In genomic region chr15:38398852-38399251, GRCm38 (mm10) we compare ENCODE assay signal across 18 mouse cellular contexts.
A peak's percentile ranks its signal among the peaks of the same experiment; 100 is the strongest.
DNase-seq lines count a peak whose midpoint lies in the region; ATAC-seq and TF ChIP-seq lines count a peak whose summit lies in the region.
"Had no signal": no experiment of that assay in that cellular context is flagged by ENCODE, and none has a peak within 500 bp of the region (broad histone marks: within the 10 kb centered on the region; RNA-seq: fewer than 3 reads in every experiment).

No protein-coding gene starts in this region.

- no peaks in the 10 kb centered on the region for H3K9me3 ChIP-seq in kidney, embryonic 15.5 days (replicated peaks)
- H3K9me3 ChIP-seq in stomach, postnatal 0 days (ENCODE audit: control insufficient read depth, low read length) = no peaks in the 10 kb centered on the region
- no peaks in the 10 kb centered on the region for H3K9me3 ChIP-seq in hindbrain, embryonic 11.5 days (ENCODE audit: control insufficient read depth, low read length)
- H3K9me3 ChIP-seq: embryonic facial prominence, embryonic 13.5 days; forebrain, embryonic 10.5 days; heart, embryonic 12.5 days had no signal

- no peak overlapping the region for H3K27ac ChIP-seq in kidney, embryonic 15.5 days
- peak overlapping the region; percentile 30; the same call in 1 of the 2 replicates for H3K27ac ChIP-seq in stomach, postnatal 0 days (replicated peaks)
- H3K27ac ChIP-seq in hindbrain, embryonic 11.5 days (ENCODE audit: low read depth, low read length) = no peak overlapping the region
- H3K27ac ChIP-seq: embryonic facial prominence, embryonic 13.5 days; forebrain, embryonic 10.5 days had no signal

- no peak for ATAC-seq in kidney, embryonic 15.5 days (replicated peaks; ENCODE audit: low FRiP score)
- ATAC-seq in stomach, postnatal 0 days (ENCODE audit: low FRiP score, low TSS enrichment) = peak; percentile 92
- ATAC-seq in hindbrain, embryonic 11.5 days (ENCODE audit: low FRiP score) = no peak

- no peaks in the 10 kb centered on the region for H3K4me1 ChIP-seq in kidney, embryonic 15.5 days
- no peaks in the 10 kb centered on the region; the same call in 1 of the 2 replicates for H3K4me1 ChIP-seq in stomach, postnatal 0 days (replicated peaks; ENCODE audit: control insufficient read depth, insufficient read depth)
- no peaks in the 10 kb centered on the region for H3K4me1 ChIP-seq in hindbrain, embryonic 11.5 days (replicated peaks; ENCODE audit: control insufficient read depth, insufficient read depth, low read length)
- H3K4me1 ChIP-seq: embryonic facial prominence, embryonic 13.5 days had no signal

- no peaks in the 10 kb centered on the region for H3K36me3 ChIP-seq in kidney, embryonic 15.5 days
- no peaks in the 10 kb centered on the region for H3K36me3 ChIP-seq in stomach, postnatal 0 days (ENCODE audit: control insufficient read depth, insufficient read depth, low read length)
- no peaks in the 10 kb centered on the region for H3K36me3 ChIP-seq in hindbrain, embryonic 11.5 days (ENCODE audit: control insufficient read depth, insufficient read depth, low read length)
- H3K36me3 ChIP-seq: embryonic facial prominence, embryonic 13.5 days; forebrain, embryonic 10.5 days; heart, embryonic 12.5 days had no signal

- no peak overlapping the region for H3K4me2 ChIP-seq in kidney, embryonic 15.5 days
- no peak overlapping the region for H3K4me2 ChIP-seq in stomach, postnatal 0 days (replicated peaks; ENCODE audit: low read depth)
- no peak overlapping the region for H3K4me2 ChIP-seq in hindbrain, embryonic 11.5 days (replicated peaks; ENCODE audit: low read depth, low read length)
- H3K4me2 ChIP-seq: embryonic facial prominence, embryonic 13.5 days; heart, embryonic 12.5 days; lung, embryonic 14.5 days; midbrain, embryonic 11.5 days had no signal

- TF ChIP-seq CTCF in stomach, postnatal 0 days (IDR thresholded peaks at IDR 0.05; ENCODE audit: low read depth) = no peak

- TF ChIP-seq EP300 in stomach, postnatal 0 days (optimal IDR thresholded peaks at IDR 0.05) = no peak

- H3K9ac ChIP-seq in kidney, embryonic 15.5 days = no peak overlapping the region
- H3K9ac ChIP-seq in stomach, postnatal 0 days (ENCODE audit: low read length) = no peak overlapping the region
- no peak overlapping the region for H3K9ac ChIP-seq in hindbrain, embryonic 11.5 days (ENCODE audit: low read depth, low read length)
- H3K9ac ChIP-seq: embryonic facial prominence, embryonic 13.5 days; heart, embryonic 12.5 days; lung, embryonic 14.5 days had no signal

- DNase-seq in kidney, adult 8-10 months = peak; percentile 44 to 62
- DNase-seq in kidney, postnatal 25 days = peak; percentile 63 to 79
- DNase-seq in lung, postnatal 14 days = peak; percentile 71
- peak; percentile 79 for DNase-seq in stomach, postnatal 0 days (ENCODE audit: low spot score)
- DNase-seq in hindbrain, embryonic 11.5 days (ENCODE audit: low spot score) = no peak
- DNase-seq in spleen, postnatal 14 days (ENCODE audit: low spot score in 2 of 2) = no peak
- DNase-seq: cerebellum, adult 11 months; gastrocnemius, postnatal 36 days; heart, postnatal 4 days; liver; lung, embryonic 14.5 days; right cerebral cortex, postnatal 14 days had no signal

- 68% methylated on average over 4 of the region's 4 CpGs for WGBS in kidney, embryonic 15.5 days
- 47% methylated on average over 4 of the region's 4 CpGs for WGBS in stomach, postnatal 0 days
- 86% methylated on average over 4 of the region's 4 CpGs for WGBS in hindbrain, embryonic 11.5 days

- no peaks in the 10 kb centered on the region for H3K27me3 ChIP-seq in kidney, embryonic 15.5 days
- no peaks in the 10 kb centered on the region for H3K27me3 ChIP-seq in stomach, postnatal 0 days (ENCODE audit: control insufficient read depth, insufficient read depth, low read length)
- no peaks in the 10 kb centered on the region for H3K27me3 ChIP-seq in hindbrain, embryonic 11.5 days (ENCODE audit: control insufficient read depth, insufficient read depth, low read length)
- H3K27me3 ChIP-seq: embryonic facial prominence, embryonic 13.5 days; heart, embryonic 12.5 days had no signal

- H3K4me3 ChIP-seq in kidney, embryonic 15.5 days (replicated peaks) = no peak overlapping the region
- no peak overlapping the region for H3K4me3 ChIP-seq in stomach, postnatal 0 days (ENCODE audit: low read depth, low read length)
- no peak overlapping the region for H3K4me3 ChIP-seq in hindbrain, embryonic 11.5 days (ENCODE audit: low read depth, low read length)
- H3K4me3 ChIP-seq: embryonic facial prominence, embryonic 13.5 days; forebrain, embryonic 10.5 days; heart, embryonic 12.5 days; myocyte had no signal

Comparison
In these comparisons a context has a peak if more than half of its experiments do, and no peak if none do; other contexts are left out.
1. DNase-seq: peak in kidney, adult 8-10 months (2 of 2), kidney, postnatal 25 days (2 of 2), lung, postnatal 14 days (single experiment) and stomach, postnatal 0 days (single experiment); none in hindbrain, embryonic 11.5 days (single experiment) and spleen, postnatal 14 days (0 of 2).